Mouse (Mus musculus): ENCODE measurements around the gene Olfr267.

Gene Olfr267

DNA sequence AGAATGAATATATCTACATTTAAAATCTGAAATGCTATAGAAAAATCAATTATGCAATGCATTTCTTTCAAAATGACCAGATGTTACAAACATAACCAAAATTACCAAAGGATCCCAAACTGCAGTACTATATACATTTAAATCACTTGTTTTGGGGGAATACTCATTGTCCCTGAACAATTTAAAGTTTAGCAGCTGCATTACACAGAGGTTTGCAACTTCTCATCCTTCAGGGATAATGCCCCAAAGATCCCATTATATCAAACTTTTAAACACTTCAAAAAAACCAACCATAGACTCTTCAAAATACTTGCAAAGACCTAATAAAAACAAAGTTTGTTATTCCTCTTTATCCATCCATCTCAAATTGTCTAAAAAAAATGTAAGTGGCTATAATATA, at the start of gene Olfr267:
Olfr267 (minus strand) TSS at position 101 of the 400 bp plus-strand sequence.
- DNase-seq (ENCODE audit: low read depth), result no peak

DNA sequence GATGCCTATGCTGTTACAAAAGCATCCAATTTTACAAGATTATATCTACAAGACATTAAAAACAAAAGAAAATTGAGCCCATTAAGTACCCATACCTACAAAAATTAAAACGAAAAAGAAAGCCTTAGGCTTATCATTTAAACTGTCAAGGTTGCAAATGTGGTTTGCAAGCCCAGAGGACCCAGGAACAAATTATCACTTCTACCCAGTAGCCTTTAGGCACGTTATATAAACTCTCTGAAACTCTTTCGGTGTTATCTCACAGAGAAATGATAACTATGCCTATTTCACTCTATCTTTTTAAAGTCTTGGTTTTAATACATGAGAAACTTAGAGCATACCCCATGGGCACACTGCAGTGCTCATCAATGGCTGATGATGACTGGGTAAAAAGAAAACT, 45.4 kb upstream of the Olfr267 start:
- no peak for DNase-seq (ENCODE audit: low read depth)

DNA sequence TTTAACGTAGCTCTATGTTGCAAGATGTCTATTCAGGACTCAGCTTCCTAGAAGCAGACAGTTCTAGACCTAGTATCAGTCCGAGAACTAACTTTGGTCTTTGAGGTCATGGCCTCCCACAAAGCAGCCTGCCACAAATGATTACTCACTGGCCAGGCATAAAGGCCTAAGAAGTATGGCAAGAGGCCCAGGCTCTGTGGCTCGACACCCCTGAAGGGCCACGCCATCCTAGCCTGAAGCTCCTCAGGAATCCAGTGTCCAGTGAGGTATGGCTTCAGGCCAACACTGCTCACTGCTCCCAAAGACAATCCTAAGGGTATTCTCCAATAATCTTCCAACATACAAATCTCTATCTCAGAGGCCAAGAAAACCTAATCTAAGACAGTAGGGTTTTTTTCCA, 38.4 kb upstream of the Olfr267 start:
- DNase-seq (ENCODE audit: low read depth), result no peak

DNA sequence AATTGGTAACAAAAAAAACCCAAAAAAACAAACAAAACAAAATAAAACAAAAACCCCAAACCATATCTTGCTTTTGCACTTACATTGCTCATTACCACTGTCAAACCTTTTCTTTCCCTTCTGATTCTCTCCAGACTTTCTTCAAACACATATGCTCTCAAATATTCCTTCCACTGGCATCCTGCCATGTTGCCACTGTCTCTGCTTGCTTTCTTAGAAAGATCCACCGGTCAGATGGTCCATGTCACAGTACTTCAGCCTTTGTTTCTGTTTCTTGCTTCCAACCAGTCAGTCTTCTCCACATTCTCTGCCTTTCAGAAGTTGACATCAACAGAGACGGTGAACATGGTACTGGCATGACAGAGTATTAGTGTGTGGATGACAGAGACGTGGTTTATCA, 857 bp downstream of the Olfr267 start:
- no peak for DNase-seq (ENCODE audit: low read depth)

DNA sequence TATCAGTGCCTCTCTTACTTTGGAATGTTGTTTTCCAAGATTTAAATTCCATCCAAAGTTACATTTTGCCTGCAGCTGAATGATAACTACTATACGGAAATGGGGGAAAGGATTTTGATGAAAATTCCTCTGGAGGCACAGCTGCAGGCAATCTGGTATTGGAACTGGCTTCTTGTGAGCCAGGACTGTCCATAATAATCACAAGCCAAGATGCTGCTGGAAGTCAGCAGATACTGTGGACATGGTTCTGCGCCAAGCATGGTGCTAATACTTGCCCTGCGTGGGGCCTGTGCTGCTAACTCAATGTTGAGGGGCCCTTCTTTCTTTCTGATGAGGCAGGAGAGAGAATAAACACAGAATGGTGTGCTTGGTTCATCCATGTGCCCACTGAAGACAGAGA, 24.1 kb downstream of the Olfr267 start:
- DNase-seq (ENCODE audit: low read depth), result no peak

DNA sequence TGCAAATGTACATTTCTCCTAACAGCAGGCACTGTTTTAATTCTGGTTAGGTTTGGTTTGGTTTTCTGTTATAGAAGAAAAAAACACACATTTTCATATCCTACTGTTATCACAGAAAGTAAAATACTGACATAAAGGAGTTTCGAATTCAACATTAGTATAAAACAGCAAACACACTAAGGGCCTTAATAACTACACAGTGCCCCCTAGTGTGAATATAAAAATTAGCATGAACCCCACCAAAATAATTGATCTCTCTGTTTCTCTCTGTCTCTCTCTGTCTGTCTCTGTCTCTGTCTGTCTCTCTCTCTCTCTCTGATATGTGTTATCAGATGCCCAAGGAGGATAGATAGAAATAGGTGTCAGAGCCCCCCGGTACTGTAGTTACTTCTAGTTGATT, 38.0 kb downstream of the Olfr267 start:
- DNase-seq (ENCODE audit: low read depth), result peak; percentile 7

DNA sequence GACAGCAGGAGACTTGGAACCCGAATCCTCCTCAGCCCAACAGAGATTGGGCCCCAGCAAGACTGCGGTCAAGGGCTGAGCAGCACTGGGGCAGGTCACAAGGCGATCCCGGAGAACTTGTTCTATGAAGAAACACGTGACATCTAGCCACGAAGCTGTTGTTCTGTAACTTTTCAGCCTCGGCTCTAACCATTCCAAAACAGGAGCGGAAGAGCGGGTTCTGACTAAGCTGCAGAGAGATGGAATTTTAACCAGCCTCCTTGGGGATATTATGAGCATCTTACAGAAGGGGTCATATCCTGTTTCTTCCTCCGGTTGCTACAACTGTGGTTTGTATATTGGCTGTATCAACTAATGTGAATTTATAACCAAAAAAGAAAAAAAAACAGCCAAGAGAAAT, 38.4 kb downstream of the Olfr267 start:
- DNase-seq (ENCODE audit: low read depth), result no peak

DNA sequence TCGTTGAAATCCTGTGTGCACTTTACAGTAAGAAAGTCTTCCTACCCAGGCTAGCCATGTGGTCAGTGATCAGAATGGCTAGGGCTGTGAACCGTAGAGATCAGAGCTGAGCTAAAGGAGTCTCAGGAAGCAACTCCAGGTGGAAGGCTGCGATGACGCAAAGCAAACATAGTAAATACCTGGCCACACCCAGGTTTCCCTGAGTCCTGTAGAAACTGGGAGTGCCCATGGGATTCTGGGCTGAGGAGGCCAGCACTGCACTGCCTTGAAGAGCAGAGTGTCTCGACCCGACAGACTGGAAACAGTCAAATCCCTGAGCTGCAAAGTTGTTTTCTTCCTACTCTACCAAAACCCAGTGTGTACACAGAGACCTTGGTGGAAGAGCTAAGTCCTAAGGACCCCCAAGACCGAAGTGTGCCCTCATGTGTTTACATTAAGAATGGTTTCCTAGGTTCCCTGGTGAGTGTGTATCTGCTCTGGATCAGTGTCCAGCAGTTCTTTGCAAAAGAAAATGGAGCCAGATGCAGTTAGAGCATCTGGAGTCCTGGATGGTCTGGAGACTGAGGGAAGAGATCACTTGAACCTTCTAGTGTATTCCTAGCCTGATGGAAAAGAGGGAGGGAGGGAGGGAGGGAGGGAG, 41.8 kb downstream of the Olfr267 start:
- no peak for DNase-seq (ENCODE audit: low read depth)

DNA sequence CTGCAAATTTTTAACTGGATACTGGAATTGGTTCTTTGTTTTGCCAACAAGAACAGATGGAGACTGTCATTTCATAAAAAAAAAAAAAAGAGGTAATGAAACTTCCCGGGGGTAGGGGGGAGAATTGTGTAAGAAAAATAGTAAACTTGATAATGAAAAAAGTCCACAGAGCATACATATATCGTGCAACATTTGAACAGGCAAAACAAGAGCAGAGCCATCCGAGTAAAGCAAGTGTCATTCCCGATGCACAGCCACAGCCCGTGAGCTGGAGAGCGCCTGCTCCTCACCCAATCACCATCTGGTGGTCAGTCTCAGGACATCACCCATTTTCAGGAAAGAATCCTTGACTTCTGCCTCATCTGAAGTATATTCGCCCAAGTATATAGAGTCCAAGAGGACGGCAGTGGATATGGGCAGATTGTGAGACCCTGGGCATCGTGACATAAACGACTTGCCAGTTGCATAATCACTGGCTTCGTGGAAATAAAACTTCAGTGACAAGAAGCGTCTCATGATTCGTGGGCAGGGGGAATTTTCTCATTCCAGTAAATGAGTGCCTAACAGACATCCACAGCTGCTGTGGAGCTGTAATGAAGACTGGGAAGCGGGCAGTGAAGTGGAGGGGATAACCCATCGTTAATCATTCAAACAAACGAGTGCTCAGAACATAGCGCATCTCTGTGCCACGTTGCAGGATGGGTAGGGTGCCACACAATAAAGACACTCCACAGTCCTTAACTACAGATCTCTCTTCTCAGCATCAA, 50.5 kb downstream of the Olfr267 start:
- DNase-seq (ENCODE audit: low read depth), result no peak
